Mouse (Mus musculus): ENCODE measurements at regions not wholly inside any gene's neighbourhood (a gene's known extent, or its start where the extent isn't known, plus 50 kb on each side); places are given as distances from the start of the nearest gene placed in this dataset.

- DNase-seq (ENCODE audit: low spot score) (peak; percentile 28), ATAC-seq (ENCODE audit: low FRiP score) (no peak)
- Histone ChIP-seq H3K9ac (no peak overlapping the region), H3K27ac (no peak overlapping the region), H3K4me2 (replicated peaks) (no peak overlapping the region), H3K27me3 (ENCODE audit: control insufficient read depth, insufficient read depth, low read length) (no peaks in the 10 kb centered on the region), H3K4me3 (replicated peaks; ENCODE audit: low read length) (no peak overlapping the region), H3K36me3 (replicated peaks; ENCODE audit: control insufficient read depth, insufficient read depth) (no peaks in the 10 kb centered on the region), H3K4me1 (replicated peaks; ENCODE audit: control insufficient read depth, insufficient read depth, low read length) (no peaks in the 10 kb centered on the region), H3K9me3 (ENCODE audit: control insufficient read depth, low read length) (no peaks in the 10 kb centered on the region)
- WGBS = 90% methylated on average over 2 of the region's 2 CpGs
Observed at GRCm38 (mm10) chr17:94553400-94553799, 196.4 kb downstream of the Mettl4 start.

GRCm38 (mm10) chr17:94528765-94529164, 221.1 kb downstream of the Mettl4 start:
- H3K27me3 ChIP-seq (ENCODE audit: control insufficient read depth, insufficient read depth, low read length) = no peaks in the 10 kb centered on the region
- no peaks in the 10 kb centered on the region for H3K4me1 ChIP-seq (replicated peaks; ENCODE audit: control insufficient read depth, insufficient read depth, low read length)
- H3K9me3 ChIP-seq (ENCODE audit: control insufficient read depth, low read length) = no peaks in the 10 kb centered on the region
- DNase-seq (ENCODE audit: low spot score) = no peak
- H3K36me3 ChIP-seq (replicated peaks; ENCODE audit: control insufficient read depth, insufficient read depth) = no peaks in the 10 kb centered on the region
- no peak overlapping the region for H3K4me3 ChIP-seq (replicated peaks; ENCODE audit: low read length)
- H3K4me2 ChIP-seq (replicated peaks) = no peak overlapping the region
- WGBS = 87% methylated on average over 2 of the region's 2 CpGs
- no peak overlapping the region for H3K27ac ChIP-seq
- no peak for ATAC-seq (ENCODE audit: low FRiP score)
- H3K9ac ChIP-seq = no peak overlapping the region

Measured in hindbrain, embryonic 14.5 days (tissue).